Mouse (Mus musculus) thymus, adult 2 months (tissue): ENCODE data around the gene Tiam2.

Experiments
- CTCF ChIP-seq: fragments of 200-500 bp; IDR thresholded peaks from 2 replicates; pipeline ENCODE4 v1.5.1; 2012; ENCODE audit warnings: mild to moderate bottlenecking, control low read depth, low read length, moderate library complexity, borderline replicate concordance; ENCODE audit not compliant: control insufficient read depth, poor library complexity, insufficient read depth; ENCODE audit errors: extremely low read depth
- POLR2A ChIP-seq: fragments of 200-500 bp; IDR thresholded peaks from 2 replicates; pipeline ENCODE4 v1.6.1; 2012; ENCODE audit warnings: mild to moderate bottlenecking, low read length, control low read depth, moderate library complexity; ENCODE audit not compliant: control insufficient read depth, poor library complexity, insufficient read depth; ENCODE audit errors: extremely low read depth

- TF ChIP-seq CTCF, result no peak
- TF ChIP-seq POLR2A, result no peak
Observed at GRCm38 (mm10) chr17:3514316-3514715, 187.9 kb downstream of the Tiam2 start.
